Mouse (Mus musculus) megakaryocyte, embryonic 14.5 days (primary cell): ENCODE measurements around the gene Men1.

ENCODE experiments used
- FLI1 ChIP-seq: IDR thresholded peaks from 2 replicates; pipeline ENCODE4 v1.6.1; 2012; ENCODE audit warnings: low read length, inconsistent platforms, mixed read lengths
- GATA1 ChIP-seq: IDR thresholded peaks from 3 replicates; pipeline ENCODE4 v1.6.1; 2012; ENCODE audit warnings: mixed read lengths, low read length, inconsistent platforms, borderline replicate concordance

DNA sequence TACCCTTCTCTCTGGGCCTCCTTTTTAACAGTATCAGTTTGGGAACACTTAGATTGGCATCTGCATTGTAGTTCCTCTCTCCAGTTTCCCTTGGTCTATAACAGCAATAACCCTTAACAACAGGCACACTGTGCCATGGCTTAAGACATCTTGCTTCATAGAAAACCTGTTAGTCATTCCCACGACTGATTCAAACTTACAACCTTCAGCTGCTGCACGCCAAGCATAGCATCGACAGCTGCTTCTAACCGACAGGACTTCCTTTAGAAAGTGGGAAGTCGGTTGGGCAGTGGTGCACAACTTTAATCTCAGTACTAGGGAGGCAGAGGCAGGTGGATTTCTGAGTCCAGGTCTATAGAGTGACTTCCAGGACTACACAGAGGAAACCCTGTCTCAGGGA lies 3.6 kb upstream of the Men1 start:
- TF ChIP-seq GATA1 (no peak), FLI1 (no peak)
